In genomic region chr5:146848936-146849582, GRCm38 (mm10) we compare ENCODE assay signal across 26 mouse cellular contexts. TPM values are rescaled to one million over a fixed set of nuclear protein-coding genes. Genes with fewer than 3 reads are reported as not detected.
DNase-seq lines count a peak whose midpoint lies in the region; ATAC-seq and TF ChIP-seq lines count a peak whose summit lies in the region.
"Had no signal": no experiment of that assay in that cellular context is flagged by ENCODE, and none has a peak within 500 bp of the region (broad histone marks: within the 10 kb centered on the region; RNA-seq: fewer than 3 reads in every experiment).

No protein-coding gene starts in this region.

- WGBS in lung, embryonic 15.5 days = 59% methylated on average over 4 of the region's 4 CpGs
- 63% methylated on average over 4 of the region's 4 CpGs for WGBS in lung, adult 2 months
- 59% methylated on average over 4 of the region's 4 CpGs for WGBS in lung, postnatal 0 days
- WGBS in heart, embryonic 12.5 days = 85% methylated on average over 4 of the region's 4 CpGs

- H3K27me3 ChIP-seq in lung, embryonic 15.5 days = no peaks in the 10 kb centered on the region
- no peaks in the 10 kb centered on the region for H3K27me3 ChIP-seq in lung, postnatal 0 days (replicated peaks; ENCODE audit: insufficient read depth, low read length)
- no peaks in the 10 kb centered on the region for H3K27me3 ChIP-seq in heart, embryonic 12.5 days (replicated peaks)
- H3K27me3 ChIP-seq: forebrain, embryonic 13.5 days; hindbrain, embryonic 13.5 days had no signal

- DNase-seq in lung, adult 2 months = no peak
- peak; percentile 90 for DNase-seq in lung, postnatal 0 days (ENCODE audit: low spot score)
- peak; percentile 63 for DNase-seq in lung, postnatal 36 days
- no peak for DNase-seq in B cell, adult 2 months
- no peak for DNase-seq in heart, adult 18-20 months
- DNase-seq: adrenal gland, adult 8-10 months; adrenal gland, postnatal 25 days; cerebellum, adult 11-12 months; cerebellum, adult 8-10 months; cerebellum, postnatal 10 days; cerebellum, postnatal 36 days; gastrocnemius, postnatal 14 days; heart, postnatal 10 days; heart, postnatal 36 days had no signal

- peak overlapping the region; percentile 43 for H3K27ac ChIP-seq in lung, embryonic 15.5 days
- H3K27ac ChIP-seq in lung, postnatal 0 days (ENCODE audit: low read length) = peak overlapping the region; percentile 57; the same call in 1 of the 2 replicates
- no peak overlapping the region for H3K27ac ChIP-seq in heart, embryonic 12.5 days (ENCODE audit: poor library complexity, severe bottlenecking)
- H3K27ac ChIP-seq: forebrain, embryonic 10.5 days; forebrain, embryonic 13.5 days; heart, embryonic 15.5 days; hindbrain, embryonic 10.5 days; hindbrain, embryonic 13.5 days had no signal

- no peaks in the 10 kb centered on the region for H3K9me3 ChIP-seq in lung, embryonic 15.5 days
- H3K9me3 ChIP-seq in lung, postnatal 0 days (ENCODE audit: low read length) = no peaks in the 10 kb centered on the region
- no peaks in the 10 kb centered on the region for H3K9me3 ChIP-seq in heart, embryonic 12.5 days (replicated peaks)
- H3K9me3 ChIP-seq: forebrain, embryonic 10.5 days; forebrain, embryonic 13.5 days; heart, embryonic 15.5 days; hindbrain, embryonic 10.5 days; hindbrain, embryonic 13.5 days had no signal

- no peak for TF ChIP-seq CTCF in lung, adult 2 months (IDR thresholded peaks at IDR 0.05; ENCODE audit: insufficient read depth, low read length)
- no peak for TF ChIP-seq CTCF in lung, postnatal 0 days (IDR thresholded peaks at IDR 0.05)

- no peak for TF ChIP-seq POLR2A in lung, adult 2 months (IDR thresholded peaks at IDR 0.05; ENCODE audit: borderline replicate concordance, extremely low read depth, low read depth, low read length)

- H3K36me3 ChIP-seq in lung, embryonic 15.5 days = no peaks in the 10 kb centered on the region
- no peaks in the 10 kb centered on the region for H3K36me3 ChIP-seq in lung, postnatal 0 days (ENCODE audit: insufficient read depth, low read length)
- H3K36me3 ChIP-seq in heart, embryonic 12.5 days = no peaks in the 10 kb centered on the region
- H3K36me3 ChIP-seq: heart, embryonic 15.5 days; hindbrain, embryonic 13.5 days had no signal

- no peak overlapping the region for H3K9ac ChIP-seq in lung, embryonic 15.5 days
- H3K9ac ChIP-seq in lung, postnatal 0 days (replicated peaks; ENCODE audit: low read depth) = no peak overlapping the region
- no peak overlapping the region for H3K9ac ChIP-seq in heart, embryonic 12.5 days
- H3K9ac ChIP-seq: forebrain, embryonic 13.5 days; heart, embryonic 15.5 days; hindbrain, embryonic 13.5 days had no signal

- peaks cover 29% of the 10 kb centered on the region for H3K4me1 ChIP-seq in lung, embryonic 15.5 days
- peaks cover 5% of the 10 kb centered on the region; the same call in 1 of the 2 replicates for H3K4me1 ChIP-seq in lung, adult 2 months (ENCODE audit: control insufficient read depth, insufficient read depth, low read length)
- H3K4me1 ChIP-seq in lung, postnatal 0 days (ENCODE audit: insufficient read depth, low read depth, low read length) = peaks cover 5% of the 10 kb centered on the region; the same call in 1 of the 2 replicates
- peaks cover 19% of the 10 kb centered on the region for H3K4me1 ChIP-seq in heart, embryonic 12.5 days (replicated peaks)

- peak; percentile 88 for TF ChIP-seq EP300 in lung, postnatal 0 days (IDR thresholded peaks at IDR 0.05)

- H3K4me3 ChIP-seq in lung, embryonic 15.5 days = no peak overlapping the region
- H3K4me3 ChIP-seq in lung, adult 2 months (replicated peaks; ENCODE audit: extremely low read depth, low read depth, low read length) = no peak overlapping the region
- H3K4me3 ChIP-seq in lung, postnatal 0 days (ENCODE audit: low read depth, low read length) = no peak overlapping the region
- no peak overlapping the region for H3K4me3 ChIP-seq in heart, embryonic 12.5 days
- H3K4me3 ChIP-seq: forebrain, embryonic 10.5 days; forebrain, embryonic 13.5 days; heart, embryonic 15.5 days; hindbrain, embryonic 10.5 days; hindbrain, embryonic 13.5 days had no signal

- ATAC-seq in lung, embryonic 15.5 days (ENCODE audit: borderline replicate concordance, extremely low read depth, low FRiP score, low TSS enrichment) = no peak
- 0 out of 2 replicates have a peak, but pooled peaks have one; percentile 3 for ATAC-seq in common myeloid progenitor, adult 5-6 weeks (replicated peaks; ENCODE audit: low read depth, poor library complexity, severe bottlenecking)
- peak; percentile 69 for ATAC-seq in lung, postnatal 0 days
- no peak for ATAC-seq in heart, embryonic 12.5 days (ENCODE audit: insufficient number of reproducible peaks, low FRiP score)
- ATAC-seq: activated CD4-positive, CD25-positive, alpha-beta regulatory T cell, adult 4 months; forebrain, embryonic 13.5 days; forebrain, embryonic 16.5 days; hindbrain, embryonic 16.5 days had no signal

- no peak overlapping the region for H3K4me2 ChIP-seq in lung, embryonic 15.5 days
- no peak overlapping the region for H3K4me2 ChIP-seq in lung, postnatal 0 days (replicated peaks; ENCODE audit: low read depth, low read length)
- H3K4me2 ChIP-seq in heart, embryonic 12.5 days = no peak overlapping the region
- H3K4me2 ChIP-seq: forebrain, embryonic 13.5 days; heart, embryonic 11.5 days; heart, embryonic 15.5 days; hindbrain, embryonic 13.5 days had no signal

RNA-seq across cellular contexts. Expression of gene Rasl11a, which starts 4.2 kb away (rescaled TPM):
- polyA plus RNA-seq in lung, embryonic 15.5 days (2015; fragmentation: Nextera tagmentation; extraction: Ambion mirVana) = 24.8 and 25.7 TPM in 2 replicates
- 20.5 and 26.7 TPM in 2 replicates for polyA plus RNA-seq in lung, adult 2 months (2012; rRNA removed)
- total RNA-seq in common myeloid progenitor, adult 5-6 weeks (2017) = 1.2 TPM in 2 replicates
- polyA plus RNA-seq in lung, postnatal 0 days (2015; fragmentation: Nextera tagmentation; extraction: Ambion mirVana) = 101 and 138 TPM in 2 replicates
- polyA plus RNA-seq in heart, embryonic 12.5 days (2016; fragmentation: Nextera tagmentation; extraction: Ambion mirVana) = 9.0 and 10.3 TPM in 2 replicates
- 1 to 10 TPM; 2.4 to 2.9 TPM for total RNA-seq in heart, adult 18-20 months (2021)

RNA-seq across cellular contexts. Expression of gene Rpl21, which starts 16.4 kb away (rescaled TPM):
- 481 and 520 TPM in 2 replicates for polyA plus RNA-seq in lung, embryonic 15.5 days (2015; fragmentation: Nextera tagmentation; extraction: Ambion mirVana)
- polyA plus RNA-seq in lung, adult 2 months (2012; rRNA removed) = 43.4 and 72.0 TPM in 2 replicates
- 2,931 and 3,145 TPM in 2 replicates for total RNA-seq in common myeloid progenitor, adult 5-6 weeks (2017)
- 474 and 489 TPM in 2 replicates for polyA plus RNA-seq in lung, postnatal 0 days (2015; fragmentation: Nextera tagmentation; extraction: Ambion mirVana)
- 370 and 375 TPM in 2 replicates for polyA plus RNA-seq in heart, embryonic 12.5 days (2016; fragmentation: Nextera tagmentation; extraction: Ambion mirVana)
- total RNA-seq in heart, adult 18-20 months (2021) = 100 to 1,000 TPM; 135 to 146 TPM

RNA-seq across cellular contexts. Expression of gene Usp12, which starts 54.3 kb away (rescaled TPM):
- 17.1 and 17.3 TPM in 2 replicates for polyA plus RNA-seq in lung, embryonic 15.5 days (2015; fragmentation: Nextera tagmentation; extraction: Ambion mirVana)
- polyA plus RNA-seq in lung, adult 2 months (2012; rRNA removed) = 9.8 and 14.9 TPM in 2 replicates
- total RNA-seq in common myeloid progenitor, adult 5-6 weeks (2017) = 35.5 and 42.5 TPM in 2 replicates
- 14.5 and 15.4 TPM in 2 replicates for polyA plus RNA-seq in lung, postnatal 0 days (2015; fragmentation: Nextera tagmentation; extraction: Ambion mirVana)
- 17.5 and 18.0 TPM in 2 replicates for polyA plus RNA-seq in heart, embryonic 12.5 days (2016; fragmentation: Nextera tagmentation; extraction: Ambion mirVana)
- total RNA-seq in heart, adult 18-20 months (2021) = 10 to 100 TPM; 16.8 to 17.1 TPM

Comparison
In these comparisons a context has a peak if more than half of its experiments do, and no peak if none do; other contexts are left out.
1. ATAC-seq: peak in common myeloid progenitor, adult 5-6 weeks (single experiment) and lung, postnatal 0 days (single experiment); none in lung, embryonic 15.5 days (single experiment) and heart, embryonic 12.5 days (single experiment).
2. DNase-seq: peak in lung, postnatal 0 days (single experiment) and lung, postnatal 36 days (single experiment); none in lung, adult 2 months (single experiment), B cell, adult 2 months (0 of 2) and heart, adult 18-20 months (0 of 2).